Mouse (Mus musculus) embryonic facial prominence, embryonic 13.5 days (tissue): Measurements from ENCODE around the gene Cyp51. TPM values are rescaled to one million over a fixed set of nuclear protein-coding genes. Genes with fewer than 3 reads are reported as not detected.
"Not testable (repeated sequence)": the region's sequence is repeated elsewhere in the genome, so short reads cannot be mapped to it uniquely, and the experiment has no call there.

ENCODE experiments used
- ATAC-seq: fragments of 200-750 bp; cut with Nextera tagmentation; 2 replicates; pipeline ENCODE4 v1.8.0; 2017; ENCODE audit warnings: low read depth; ENCODE audit not compliant: insufficient number of reproducible peaks, insufficient read depth, low FRiP score, low TSS enrichment
- H3K27ac ChIP-seq: fragments of 300-500 bp; sonication (generic); 2 replicates; pipeline ENCODE4 v1.5.1; 2015; ENCODE audit warnings: moderate library complexity, mild to moderate bottlenecking, inconsistent platforms
- H3K27me3 ChIP-seq: fragments of 300-500 bp; sonication (generic); 2 replicates; pipeline ENCODE4 v1.6.1; 2015; ENCODE audit warnings: mild to moderate bottlenecking, inconsistent platforms
- H3K36me3 ChIP-seq: fragments of 300-500 bp; sonication (generic); 2 replicates; pipeline ENCODE4 v1.6.1; 2015; ENCODE audit warnings: mild to moderate bottlenecking, inconsistent platforms
- H3K4me1 ChIP-seq: fragments of 300-500 bp; sonication (generic); 2 replicates; pipeline ENCODE4 v1.6.1; 2015; ENCODE audit warnings: inconsistent platforms
- H3K4me2 ChIP-seq: fragments of 300-500 bp; sonication (generic); 2 replicates; pipeline ENCODE4 v1.6.1; 2015; ENCODE audit warnings: moderate library complexity, mild to moderate bottlenecking, inconsistent platforms
- H3K4me3 ChIP-seq: fragments of 300-500 bp; sonication (generic); 2 replicates; pipeline ENCODE4 v1.5.1; 2015; ENCODE audit warnings: mild to moderate bottlenecking, inconsistent platforms
- H3K9ac ChIP-seq: fragments of 300-500 bp; sonication (generic); 2 replicates; pipeline ENCODE4 v1.6.1; 2015; ENCODE audit warnings: mild to moderate bottlenecking, inconsistent platforms
- H3K9me3 ChIP-seq: fragments of 300-500 bp; sonication (generic); 2 replicates; pipeline ENCODE4 v1.6.1; 2016; ENCODE audit warnings: inconsistent platforms
- WGBS: fragments of 180-500 bp; shearing (Covaris S2); methylation state at CpG from one replicate; pipeline ENCODE4 v1.1.7; 2015; ENCODE audit warnings: mixed read lengths; 5-methylcytosine and 5-hydroxymethylcytosine counted together
- polyA plus RNA-seq: library from polyadenylated mRNA; unstranded; fragments of >200 nt; fragmentation: Nextera tagmentation; extraction: Ambion mirVana; gene quantifications from 2 replicates; pipeline ENCODE4 v1.2.1, GENCODE M21; 2015

Gene Cyp51
- 72.2 and 77.1 TPM in 2 replicates for polyA plus RNA-seq

DNA sequence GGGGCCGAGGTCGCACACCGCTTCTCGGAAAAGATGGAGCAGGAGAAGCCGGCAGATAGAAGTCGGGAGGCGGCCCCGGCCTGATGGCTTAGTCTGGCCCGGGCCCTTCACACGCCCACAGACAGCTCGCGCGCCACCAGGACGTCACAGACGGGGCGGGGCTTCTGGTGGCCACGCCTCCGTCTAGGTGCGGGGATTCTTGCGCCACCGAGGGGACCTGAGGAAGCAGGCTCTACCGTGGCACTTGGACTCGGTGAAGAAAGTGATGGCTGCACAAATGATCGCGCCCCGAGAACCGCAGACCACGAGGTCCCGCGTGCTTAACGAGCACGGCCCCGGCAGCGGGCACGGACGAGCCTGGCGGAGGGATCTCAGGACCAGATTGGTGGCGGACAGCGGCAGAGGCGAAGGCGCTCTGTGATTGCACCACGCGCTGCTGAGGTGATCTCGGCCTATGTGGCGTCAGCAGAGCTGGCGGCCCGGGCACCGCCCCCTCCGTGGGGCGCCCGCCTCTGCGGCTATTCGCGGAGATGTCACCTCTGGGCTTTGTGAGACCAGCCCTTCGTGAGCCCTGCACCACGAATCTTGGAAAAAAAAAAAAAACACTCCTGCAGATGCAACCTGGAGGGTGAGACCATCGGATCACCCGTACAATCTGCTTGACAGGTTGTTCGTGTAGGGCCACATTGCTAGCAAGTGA lies at the start of gene Cyp51:
TSS of gene Cyp51 (minus strand) at position 406 of the 700 bp plus-strand sequence.
- H3K9me3 ChIP-seq, result no peaks in the 10 kb centered on the region
- under 1% methylated on average over 59 of the region's 59 CpGs for WGBS
- peaks cover 27% of the 10 kb centered on the region for H3K36me3 ChIP-seq
- ATAC-seq, result peak; percentile 97
- H3K9ac ChIP-seq, result peak within 1 kb of the TSS; percentile 93
- H3K27me3 ChIP-seq, result no peaks in the 10 kb centered on the region
- H3K4me3 ChIP-seq, result peak within 1 kb of the TSS; percentile 97
- peak within 1 kb of the TSS; percentile 95 for H3K27ac ChIP-seq
- H3K4me1 ChIP-seq, result peaks cover 16% of the 10 kb centered on the region
- H3K4me2 ChIP-seq, result peak within 1 kb of the TSS; percentile 70

GRCm38 (mm10) chr5:4112570-4113098 lies 8.1 kb upstream of the Cyp51 start:
- Histone ChIP-seq H3K27me3 (no peaks in the 10 kb centered on the region), H3K27ac (no peak overlapping the region), H3K9me3 (no peaks in the 10 kb centered on the region), H3K4me2 (no peak overlapping the region), H3K4me1 (no peaks in the 10 kb centered on the region), H3K9ac (no peak overlapping the region), H3K4me3 (no peak overlapping the region), H3K36me3 (no peaks in the 10 kb centered on the region)
- WGBS, result 94% methylated on average over 5 of the region's 5 CpGs
- no peak for ATAC-seq

- H3K4me2 ChIP-seq, H3K27ac ChIP-seq, ATAC-seq, H3K9ac ChIP-seq, H3K36me3 ChIP-seq, H3K27me3 ChIP-seq, H3K4me3 ChIP-seq, H3K9me3 ChIP-seq: not testable (repeated sequence)
- WGBS, result 50% methylated on average over 7 of the region's 7 CpGs
- H3K4me1 ChIP-seq, result peaks cover 16% of the 10 kb centered on the region
Measured at GRCm38 (mm10) chr5:4107056-4107455, 2.5 kb upstream of the Cyp51 start.

DNA sequence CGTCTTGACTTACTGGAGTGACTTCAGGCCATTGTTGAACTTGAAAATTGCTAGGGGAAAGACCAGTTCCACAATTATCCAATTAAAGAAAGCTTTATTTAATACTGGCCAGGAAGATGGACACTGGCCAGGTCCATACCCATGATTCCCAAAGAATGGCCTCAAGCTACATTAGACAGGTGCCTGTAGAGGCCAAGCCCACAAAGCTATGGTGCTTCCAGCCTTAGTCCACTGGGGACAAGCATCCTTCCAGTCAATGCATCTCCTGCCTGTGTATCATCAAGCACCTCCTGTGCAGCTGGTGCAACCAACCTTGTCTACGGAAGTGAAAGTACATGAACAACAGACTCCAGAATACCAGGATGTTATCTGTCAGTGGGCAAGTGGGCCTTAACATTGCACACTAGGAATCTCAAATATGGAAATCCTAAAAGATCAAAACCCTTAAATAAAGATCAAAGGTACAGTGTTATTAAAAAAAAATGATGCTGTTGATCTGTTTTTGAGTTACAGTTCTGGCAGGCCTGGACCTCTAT lies 1.2 kb upstream of the Cyp51 start:
- no peak overlapping the region for H3K27ac ChIP-seq
- H3K9me3 ChIP-seq, result no peaks in the 10 kb centered on the region
- WGBS, result 90% methylated on average over 2 of the region's 2 CpGs
- H3K4me2 ChIP-seq, result no peak overlapping the region
- peaks cover 16% of the 10 kb centered on the region for H3K4me1 ChIP-seq
- no peak overlapping the region for H3K4me3 ChIP-seq
- no peak for ATAC-seq
- peaks cover 17% of the 10 kb centered on the region for H3K36me3 ChIP-seq
- no peaks in the 10 kb centered on the region for H3K27me3 ChIP-seq
- H3K9ac ChIP-seq, result no peak overlapping the region

DNA sequence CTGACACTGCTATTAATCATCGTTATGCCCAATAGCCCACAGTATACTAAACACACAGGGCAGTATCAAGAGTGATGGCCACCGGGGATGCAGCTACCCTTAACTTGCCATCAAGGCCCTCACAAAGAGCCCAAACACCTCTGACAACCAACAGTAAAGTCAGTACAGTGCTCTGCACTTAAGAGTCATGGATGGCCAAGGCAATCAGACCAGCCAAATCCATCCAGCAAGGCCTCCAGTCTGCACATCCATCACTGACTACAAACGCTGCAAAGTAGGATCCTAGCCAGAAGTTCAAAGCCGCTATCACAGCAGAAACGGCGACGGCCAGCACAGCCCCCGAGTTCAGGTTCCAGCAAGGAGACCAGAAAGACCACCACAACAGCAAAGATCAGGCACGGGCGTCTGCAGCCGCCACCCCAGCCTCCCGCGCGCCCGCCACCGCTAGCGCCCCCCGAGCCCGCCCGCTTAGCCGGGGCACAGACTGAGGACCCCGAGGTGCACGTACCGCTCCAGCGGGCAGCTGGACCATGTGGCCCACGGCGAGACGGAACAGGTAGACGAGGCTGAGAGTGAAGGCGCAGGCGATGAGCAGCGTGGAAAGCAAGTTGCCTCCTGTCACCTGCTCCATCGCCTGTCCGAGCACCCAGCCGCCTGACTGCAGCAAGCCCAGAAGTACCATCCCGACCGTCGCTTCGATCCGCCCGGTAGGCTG lies 763 bp downstream of the Cyp51 start:
- 1% methylated on average over 41 of the region's 41 CpGs for WGBS
- peaks cover 16% of the 10 kb centered on the region for H3K4me1 ChIP-seq
- ATAC-seq, result no peak; the same call in 1 of the 2 replicates
- H3K4me3 ChIP-seq, result peak overlapping the region; percentile 97
- peak overlapping the region; percentile 93 for H3K9ac ChIP-seq
- H3K9me3 ChIP-seq, result no peaks in the 10 kb centered on the region
- peak overlapping the region; percentile 70 for H3K4me2 ChIP-seq
- H3K36me3 ChIP-seq, result peaks cover 34% of the 10 kb centered on the region
- peak overlapping the region; percentile 95 for H3K27ac ChIP-seq
- H3K27me3 ChIP-seq, result no peaks in the 10 kb centered on the region

- no peak overlapping the region for H3K9ac ChIP-seq
- H3K9me3 ChIP-seq, result no peaks in the 10 kb centered on the region
- peaks cover 16% of the 10 kb centered on the region for H3K4me1 ChIP-seq
- H3K4me2 ChIP-seq, result no peak overlapping the region
- no peaks in the 10 kb centered on the region for H3K27me3 ChIP-seq
- H3K4me3 ChIP-seq, result no peak overlapping the region
- 95% methylated on average over 2 of the region's 2 CpGs for WGBS
- ATAC-seq, result no peak
- peaks cover 45% of the 10 kb centered on the region for H3K36me3 ChIP-seq
- H3K27ac ChIP-seq, result no peak overlapping the region
Measured at GRCm38 (mm10) chr5:4101770-4102169, 2.8 kb downstream of the Cyp51 start.

- WGBS, result 94% methylated on average over 4 of the region's 4 CpGs
Measured at GRCm38 (mm10) chr5:4101031-4101430, 3.5 kb downstream of the Cyp51 start.

DNA sequence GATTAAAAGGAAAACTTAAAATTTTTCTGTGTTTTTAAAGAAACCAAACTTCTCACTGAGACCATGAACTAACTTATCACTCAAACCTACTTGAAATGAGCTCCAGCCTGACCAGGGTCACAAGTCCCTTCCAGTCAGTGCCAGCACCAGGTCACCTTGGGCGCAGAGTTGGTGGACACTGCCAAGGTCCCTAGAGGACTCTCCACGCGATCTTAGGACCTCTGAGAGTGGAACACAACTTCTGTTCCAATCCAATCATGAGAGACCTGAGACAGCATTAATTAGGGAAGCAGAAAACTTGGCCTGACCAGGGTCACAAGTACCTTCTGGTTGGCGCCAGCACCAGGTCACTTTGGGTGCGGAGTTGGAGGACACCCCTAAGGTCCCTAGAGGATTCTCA lies 10.1 kb downstream of the Cyp51 start:
- no peaks in the 10 kb centered on the region for H3K4me1 ChIP-seq
- H3K9ac ChIP-seq, result no peak overlapping the region
- H3K27me3 ChIP-seq, result no peaks in the 10 kb centered on the region
- H3K27ac ChIP-seq, result no peak overlapping the region
- WGBS, result 97% methylated on average over 5 of the region's 5 CpGs
- H3K4me3 ChIP-seq, result no peak overlapping the region
- peaks cover 68% of the 10 kb centered on the region for H3K36me3 ChIP-seq
- no peaks in the 10 kb centered on the region for H3K9me3 ChIP-seq
- ATAC-seq, result no peak
- no peak overlapping the region for H3K4me2 ChIP-seq

More at GRCm38 (mm10) chr5:4101031-4101430, 3.5 kb downstream of the Cyp51 start:
- H3K9ac ChIP-seq, result no peak overlapping the region
- peaks cover 16% of the 10 kb centered on the region for H3K4me1 ChIP-seq
- H3K27ac ChIP-seq, result no peak overlapping the region
- H3K9me3 ChIP-seq, result no peaks in the 10 kb centered on the region
- no peaks in the 10 kb centered on the region for H3K27me3 ChIP-seq
- H3K36me3 ChIP-seq, result peaks cover 45% of the 10 kb centered on the region
- no peak overlapping the region for H3K4me3 ChIP-seq
- no peak for ATAC-seq
- H3K4me2 ChIP-seq, result no peak overlapping the region

- no peaks in the 10 kb centered on the region for H3K4me1 ChIP-seq
- WGBS, result 93% methylated on average over 5 of the region's 5 CpGs
- H3K36me3 ChIP-seq, result peaks cover 92% of the 10 kb centered on the region
Measured at GRCm38 (mm10) chr5:4088190-4088589, 16.4 kb downstream of the Cyp51 start.

DNA sequence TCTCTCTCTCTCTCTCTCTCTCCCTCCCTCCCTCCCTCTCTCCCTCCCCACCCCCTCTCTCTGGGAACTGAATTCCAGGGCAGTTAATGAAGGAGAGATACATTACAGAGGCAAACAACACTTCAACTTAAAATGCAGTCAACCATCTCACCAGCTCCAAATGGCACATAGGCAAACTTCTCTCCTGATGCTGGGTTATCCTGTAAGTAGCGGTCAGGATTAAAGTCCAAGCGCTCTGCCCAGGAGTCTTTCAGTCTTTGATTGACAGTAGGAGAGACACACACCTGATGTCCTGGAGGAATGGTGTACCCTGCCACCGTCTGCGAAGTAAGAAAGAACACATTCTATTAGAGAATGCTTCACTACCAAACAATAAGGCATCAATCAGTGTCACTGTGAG lies 18.2 kb downstream of the Cyp51 start:
- H3K27me3 ChIP-seq, result no peaks in the 10 kb centered on the region
- 92% methylated on average over 4 of the region's 4 CpGs for WGBS
- no peak overlapping the region for H3K4me3 ChIP-seq
- no peak for ATAC-seq
- H3K4me1 ChIP-seq, result no peaks in the 10 kb centered on the region
- H3K27ac ChIP-seq, result no peak overlapping the region
- no peak overlapping the region for H3K9ac ChIP-seq
- peaks cover 93% of the 10 kb centered on the region for H3K36me3 ChIP-seq
- H3K4me2 ChIP-seq, result no peak overlapping the region
- H3K9me3 ChIP-seq, result no peaks in the 10 kb centered on the region

More at GRCm38 (mm10) chr5:4088190-4088589, 16.4 kb downstream of the Cyp51 start:
- H3K9me3 ChIP-seq, result no peaks in the 10 kb centered on the region
- H3K27me3 ChIP-seq, result no peaks in the 10 kb centered on the region
- no peak overlapping the region for H3K4me3 ChIP-seq
- H3K27ac ChIP-seq, result no peak overlapping the region
- no peak overlapping the region for H3K4me2 ChIP-seq
- no peak overlapping the region for H3K9ac ChIP-seq
- no peak for ATAC-seq

- no peak overlapping the region for H3K4me2 ChIP-seq
- ATAC-seq, result no peak
- no peaks in the 10 kb centered on the region for H3K27me3 ChIP-seq
- H3K4me1 ChIP-seq, result no peaks in the 10 kb centered on the region
- no peaks in the 10 kb centered on the region for H3K9me3 ChIP-seq
- no peak overlapping the region for H3K9ac ChIP-seq
- H3K36me3 ChIP-seq, result peaks cover 96% of the 10 kb centered on the region
- WGBS, result 96% methylated on average over 7 of the region's 7 CpGs
- no peak overlapping the region for H3K27ac ChIP-seq
- H3K4me3 ChIP-seq, result no peak overlapping the region
Measured at GRCm38 (mm10) chr5:4084948-4085347, 19.6 kb downstream of the Cyp51 start.
